Mouse (Mus musculus) MEL (cell line): ENCODE data around the gene Vps8.

Experiments used
- CTCF ChIP-seq, 3 experiments: IDR thresholded peaks in 2 of 3; conservative IDR thresholded peaks in 1 of 3; 2 replicates each; pipeline ENCODE4 v1.5.1; 2011 to 2012; ENCODE audit warnings: low read length in 3 of 3, low read depth in 2 of 3, mild to moderate bottlenecking in 2 of 3, improper control_type of control experiment in 1 of 3, inconsistent platforms in 1 of 3, mixed read lengths in 1 of 3, moderate library complexity in 1 of 3; ENCODE audit not compliant: control insufficient read depth in 1 of 3, insufficient read depth in 1 of 3, poor library complexity in 1 of 3, severe bottlenecking in 1 of 3
- ELF1 ChIP-seq: IDR thresholded peaks from 2 replicates; pipeline ENCODE4 v1.6.1; 2014; ENCODE audit warnings: low read depth, mild to moderate bottlenecking, inconsistent platforms, low read length, improper control_type of control experiment, moderate library complexity
- POLR2A ChIP-seq, 2 experiments: IDR thresholded peaks; 2 replicates each; pipeline ENCODE4 v1.6.1; 2011 to 2012; ENCODE audit warnings: low read length in 2 of 2, mild to moderate bottlenecking in 2 of 2, control low read depth in 1 of 2, improper control_type of control experiment in 1 of 2, low read depth in 1 of 2, moderate library complexity in 1 of 2; ENCODE audit not compliant: control insufficient read depth in 1 of 2, insufficient read depth in 1 of 2, poor library complexity in 1 of 2
- USF2 ChIP-seq, 2 experiments: IDR thresholded peaks; 2 replicates each; pipeline ENCODE4 v1.6.1; 2011 to 2012; ENCODE audit warnings: improper control_type of control experiment in 2 of 2, low read length in 2 of 2, borderline replicate concordance in 1 of 2, inconsistent platforms in 1 of 2, low read depth in 1 of 2, mild to moderate bottlenecking in 1 of 2; ENCODE audit not compliant: insufficient read depth in 1 of 2

GRCm38 (mm10) chr16:21595539-21595938 lies 172.6 kb downstream of the Vps8 start:
- TF ChIP-seq POLR2A (IDR thresholded peaks at IDR 0.05; ENCODE audit: control insufficient read depth in 1 of 2, insufficient read depth in 1 of 2, low read depth in 1 of 2, low read length in 2 of 2, poor library complexity in 1 of 2): no peak
- TF ChIP-seq CTCF (IDR thresholded peaks at IDR 0.05 in 2 of 3, conservative IDR thresholded peaks at IDR 0.05 in 1 of 3; ENCODE audit: control insufficient read depth in 1 of 3, insufficient read depth in 1 of 3, low read depth in 2 of 3, low read length in 3 of 3, poor library complexity in 1 of 3, severe bottlenecking in 1 of 3): no peak
- TF ChIP-seq USF2 (IDR thresholded peaks at IDR 0.05; ENCODE audit: borderline replicate concordance in 1 of 2, insufficient read depth in 1 of 2, low read depth in 1 of 2, low read length in 2 of 2): no peak
- TF ChIP-seq ELF1: no peak
